Mouse (Mus musculus): ENCODE results near the gene Lamtor5.

The Lamtor5 gene

GRCm38 (mm10) chr3:107278479-107279269 lies at the start of gene Lamtor5:
Lamtor5 (plus strand) TSS chr3:107278858.
- DNase-seq (ENCODE audit: inconsistent age in 2 of 2, low spot score in 1 of 2), result peak; percentile 92 to 97

GRCm38 (mm10) chr3:107229221-107229620 lies 49.4 kb upstream of the Lamtor5 start:
- DNase-seq (ENCODE audit: inconsistent age in 2 of 2, low spot score in 1 of 2), result no peak

- no peak for DNase-seq (ENCODE audit: inconsistent age in 2 of 2, low spot score in 1 of 2)
These were observed 48.8 kb upstream of the Lamtor5 start for GRCm38 (mm10) chr3:107229822-107230221.

DNA sequence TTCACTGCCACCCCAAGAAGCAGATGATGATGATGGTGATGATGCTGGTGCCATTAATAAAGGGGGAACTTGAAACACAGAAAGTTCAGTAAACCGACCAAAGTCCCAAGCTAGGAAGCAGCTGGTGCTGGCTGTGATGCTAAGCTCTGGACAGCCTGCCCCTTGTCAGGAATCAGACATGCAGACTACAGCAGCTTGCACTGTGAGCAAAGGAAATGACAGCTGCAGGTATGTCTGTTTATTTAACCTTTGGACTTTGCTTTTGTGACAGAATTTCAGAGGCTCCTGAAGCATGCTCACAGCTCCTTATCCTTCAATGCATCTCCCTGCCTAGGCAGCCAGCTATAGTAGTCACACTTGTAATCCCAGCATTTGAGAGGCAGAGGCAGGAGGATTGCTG lies 48.1 kb upstream of the Lamtor5 start, which contains the start of gene A630076J17Rik:
TSS of gene A630076J17Rik (plus strand) at position 88 of the 400 bp plus-strand sequence.
- no peak for DNase-seq (ENCODE audit: inconsistent age in 2 of 2, low spot score in 1 of 2)

- no peak for DNase-seq (ENCODE audit: inconsistent age in 2 of 2, low spot score in 1 of 2)
These were observed 47.5 kb upstream of the Lamtor5 start for GRCm38 (mm10) chr3:107231202-107231601.

DNA sequence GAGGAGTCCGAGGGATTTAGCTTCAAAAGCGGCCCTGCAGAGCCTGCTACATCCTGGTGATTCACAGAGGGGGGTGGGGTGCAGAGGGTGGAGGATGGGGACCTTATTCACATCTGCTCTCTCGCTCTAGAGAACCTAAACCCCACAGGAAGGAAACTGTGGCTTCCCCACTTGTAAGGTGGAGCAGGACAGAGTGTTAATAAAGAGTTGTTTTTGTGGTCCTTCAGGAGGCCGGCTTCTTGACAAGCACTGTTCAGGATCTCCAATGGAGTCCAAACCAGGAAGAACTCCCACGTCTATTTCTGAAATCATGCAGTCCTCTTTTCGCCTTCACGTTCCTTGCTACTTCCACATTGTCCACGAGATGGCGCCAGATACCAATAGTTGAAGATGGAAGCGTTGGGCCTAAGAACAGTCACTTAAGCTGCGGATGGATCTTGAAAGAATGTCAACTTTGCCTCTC lies 45.3 kb upstream of the Lamtor5 start:
- peak; percentile 66 to 93 for DNase-seq (ENCODE audit: inconsistent age in 2 of 2, low spot score in 1 of 2)

- no peak for DNase-seq (ENCODE audit: inconsistent age in 2 of 2, low spot score in 1 of 2)
These were observed 44.7 kb upstream of the Lamtor5 start for GRCm38 (mm10) chr3:107233945-107234344.

- no peak for DNase-seq (ENCODE audit: inconsistent age in 2 of 2, low spot score in 1 of 2)
These were observed 40.6 kb upstream of the Lamtor5 start for GRCm38 (mm10) chr3:107238051-107238450.

GRCm38 (mm10) chr3:107238471-107238980 lies 40.1 kb upstream of the Lamtor5 start:
- no peak for DNase-seq (ENCODE audit: inconsistent age in 2 of 2, low spot score in 1 of 2)

DNA sequence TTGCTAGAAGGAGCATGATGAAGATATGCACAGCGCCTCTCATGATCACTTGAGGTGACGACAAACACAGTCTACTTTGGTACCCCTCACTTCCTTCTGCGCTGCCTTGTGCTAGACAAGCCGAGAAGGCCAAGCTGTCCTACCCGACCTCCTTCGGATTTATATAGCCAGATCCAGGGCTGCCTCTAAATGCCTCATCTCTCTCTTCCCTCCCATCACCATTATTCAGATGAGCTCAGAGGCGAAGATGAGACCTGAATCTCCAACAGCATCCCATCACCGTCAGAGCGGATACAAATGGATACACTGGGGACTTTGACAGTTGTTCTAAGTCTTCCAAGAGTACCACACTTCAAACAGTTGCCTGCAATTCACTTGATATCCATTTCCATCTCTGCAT lies 39.1 kb upstream of the Lamtor5 start, which contains the start of gene Prok1:
TSS of gene Prok1 (minus strand) at position 101 of the 400 bp plus-strand sequence.
- no peak for DNase-seq (ENCODE audit: inconsistent age in 2 of 2, low spot score in 1 of 2)

DNA sequence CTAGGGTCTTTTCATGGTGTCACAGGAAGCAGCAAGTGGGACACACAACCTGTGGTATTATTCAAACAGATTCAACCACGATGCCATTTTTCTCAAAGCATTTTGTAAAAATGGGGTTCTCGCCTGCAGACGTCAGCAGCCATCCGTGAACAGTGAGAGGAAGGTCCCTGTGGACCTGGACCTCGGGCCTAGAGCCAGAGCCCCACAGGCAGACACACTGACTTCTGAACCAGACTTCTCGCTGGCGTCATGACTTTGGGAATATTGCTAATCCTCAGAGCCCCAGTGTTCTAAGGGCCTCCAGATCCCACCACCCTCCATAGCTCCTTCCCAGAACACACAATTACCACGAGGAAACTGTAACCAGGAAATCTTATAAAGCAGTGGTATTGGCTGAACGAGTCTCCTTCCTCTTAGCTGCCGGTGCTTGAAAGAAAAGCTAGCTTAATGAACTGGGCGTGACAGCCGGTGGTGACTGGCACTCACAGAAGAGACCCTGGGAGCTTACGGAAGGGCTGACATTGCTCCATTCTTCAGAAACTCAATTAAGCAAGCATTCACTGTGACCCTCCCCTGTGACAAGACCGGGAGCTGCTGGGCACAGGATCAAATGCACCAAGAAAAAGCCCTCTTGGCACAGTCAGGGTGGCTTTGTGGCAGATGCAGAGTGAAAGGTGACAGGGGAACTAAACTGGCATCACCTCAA lies 37.1 kb upstream of the Lamtor5 start:
- DNase-seq (ENCODE audit: inconsistent age in 2 of 2, low spot score in 1 of 2), result no peak

GRCm38 (mm10) chr3:107246876-107247275 lies 31.8 kb upstream of the Lamtor5 start:
- no peak for DNase-seq (ENCODE audit: inconsistent age in 2 of 2, low spot score in 1 of 2)

DNA sequence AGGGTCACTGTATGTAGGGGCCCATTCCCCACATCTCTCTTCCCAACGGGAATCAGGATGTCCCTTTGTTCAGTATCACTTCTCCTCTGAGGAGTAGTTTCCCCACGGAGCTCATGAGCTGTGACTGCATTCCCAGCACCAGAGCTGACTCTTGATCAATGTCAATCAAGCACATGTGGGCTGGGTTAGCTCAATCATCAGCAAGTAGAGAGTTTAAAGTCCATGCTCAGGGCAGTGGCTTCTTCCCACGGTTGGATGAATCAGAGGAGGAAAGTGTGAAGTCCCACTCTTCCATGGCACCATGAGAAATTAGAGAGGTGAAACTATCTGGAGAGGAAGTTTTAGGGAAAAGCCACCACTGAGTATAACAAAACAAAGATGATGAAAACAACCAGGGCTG lies 29.6 kb upstream of the Lamtor5 start:
- DNase-seq (ENCODE audit: inconsistent age in 2 of 2, low spot score in 1 of 2), result no peak

DNA sequence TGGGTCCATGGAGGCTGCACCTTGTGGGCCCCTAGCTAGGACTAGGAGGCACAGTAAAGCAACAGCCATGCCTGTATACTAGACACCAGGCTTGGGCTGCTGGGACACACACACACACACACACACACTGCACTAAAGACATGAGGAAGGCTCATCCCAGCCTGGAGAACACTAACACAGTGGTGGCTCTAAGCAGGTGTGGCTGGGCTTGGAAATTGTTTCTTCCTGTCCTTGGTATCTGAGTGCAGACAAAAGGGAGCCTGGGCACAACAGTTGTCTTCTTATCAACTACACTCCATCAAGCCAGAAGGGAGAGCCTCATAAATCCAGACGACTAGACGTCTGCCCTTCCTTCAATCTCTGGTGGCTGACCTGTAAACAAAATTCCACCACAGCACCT lies 28.3 kb upstream of the Lamtor5 start:
- DNase-seq (ENCODE audit: inconsistent age in 2 of 2, low spot score in 1 of 2), result no peak

GRCm38 (mm10) chr3:107252035-107252434 lies 26.6 kb upstream of the Lamtor5 start:
- DNase-seq (ENCODE audit: inconsistent age in 2 of 2, low spot score in 1 of 2), result peak; percentile 23 to 39

- DNase-seq (ENCODE audit: inconsistent age in 2 of 2, low spot score in 1 of 2), result no peak
These were observed 24.7 kb upstream of the Lamtor5 start for GRCm38 (mm10) chr3:107253925-107254324.

- peak in 1 of 2 experiments; percentile 41 for DNase-seq (ENCODE audit: inconsistent age in 2 of 2, low spot score in 1 of 2)
These were observed 22.7 kb upstream of the Lamtor5 start for GRCm38 (mm10) chr3:107255992-107256391.

DNA sequence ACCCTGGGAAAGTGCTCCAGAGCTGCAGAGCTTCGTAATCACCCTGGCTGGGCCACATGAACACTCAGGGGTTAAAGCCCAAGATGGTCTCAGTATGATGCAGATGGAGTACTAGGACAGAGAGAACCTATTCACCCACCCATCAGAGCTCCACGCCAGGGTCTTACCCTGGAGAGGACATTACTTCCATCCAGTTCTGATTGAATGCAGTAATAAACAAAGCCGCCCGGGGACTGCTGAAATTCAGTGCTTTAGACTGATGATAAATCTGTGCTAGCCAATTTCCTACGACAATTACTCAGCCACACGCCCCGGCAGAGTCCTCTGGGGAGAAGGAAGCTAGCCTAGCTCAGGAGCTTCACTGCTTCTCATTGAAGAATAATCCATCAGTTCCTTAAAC lies 21.9 kb upstream of the Lamtor5 start:
- DNase-seq (ENCODE audit: inconsistent age in 2 of 2, low spot score in 1 of 2), result no peak

- no peak for DNase-seq (ENCODE audit: inconsistent age in 2 of 2, low spot score in 1 of 2)
These were observed 20.7 kb upstream of the Lamtor5 start for GRCm38 (mm10) chr3:107257924-107258323.

DNA sequence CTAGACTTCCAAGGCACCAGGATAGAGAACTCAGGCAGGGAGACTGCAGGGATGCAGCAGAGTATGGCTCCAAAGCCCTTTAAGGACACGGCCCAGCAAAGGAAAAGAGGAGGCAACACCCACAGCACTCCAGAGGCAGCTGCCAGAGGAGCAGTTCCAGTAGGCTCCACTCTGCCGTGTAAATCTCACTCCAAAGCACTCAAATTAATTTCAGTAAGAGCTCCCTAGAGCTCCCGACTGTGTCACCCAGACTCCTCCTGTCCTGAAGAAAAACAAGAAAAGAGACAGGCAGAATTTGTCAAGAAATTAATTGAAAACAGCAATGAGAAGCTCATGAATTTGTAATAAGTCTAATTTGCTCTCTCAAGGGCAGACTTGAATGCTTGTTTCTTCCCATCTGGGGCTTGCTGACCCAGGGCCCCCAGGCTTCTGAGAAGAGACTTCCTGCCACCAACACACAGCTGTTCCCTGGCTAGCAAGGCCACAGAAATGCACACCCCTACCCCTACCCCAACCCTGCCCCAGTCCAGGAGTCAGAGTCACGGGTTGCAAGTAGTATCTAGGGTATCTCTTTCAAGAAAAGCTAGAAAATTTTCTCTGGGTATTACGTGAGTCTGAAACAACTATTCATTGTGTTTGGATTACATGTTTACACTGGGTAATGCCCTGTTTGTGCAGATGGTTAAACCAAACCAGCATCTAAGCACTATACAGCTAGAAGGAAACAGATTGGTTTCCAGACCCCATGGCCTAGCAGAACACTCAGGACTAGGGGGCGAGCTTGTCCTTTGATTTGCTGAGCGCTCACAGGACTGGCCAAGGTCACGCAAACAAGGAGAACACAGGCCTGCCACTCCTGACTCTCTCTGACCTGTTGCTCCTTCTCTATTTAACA lies 17.5 kb upstream of the Lamtor5 start:
- DNase-seq (ENCODE audit: inconsistent age in 2 of 2, low spot score in 1 of 2), result peak in 1 of 2 experiments; percentile 64

DNA sequence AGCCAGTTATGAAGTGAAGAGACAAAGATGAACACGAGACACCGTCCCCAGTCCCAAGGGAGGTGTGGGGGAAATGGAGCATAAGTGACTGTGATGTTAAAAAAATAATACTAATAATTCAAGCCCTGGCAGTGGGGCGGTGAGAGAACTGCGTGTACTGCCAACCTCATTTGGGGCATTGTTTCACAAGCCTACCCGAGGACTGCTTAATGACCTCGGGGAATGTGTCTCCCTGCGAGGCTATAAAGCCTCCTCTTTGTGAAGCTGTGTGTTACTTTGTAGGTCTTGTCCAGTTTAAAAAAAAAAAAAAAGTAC lies 16.9 kb upstream of the Lamtor5 start:
- peak; percentile 51 to 82 for DNase-seq (ENCODE audit: inconsistent age in 2 of 2, low spot score in 1 of 2)

Measured in adrenal gland, adult (tissue).